Mouse (Mus musculus) MEL (cell line): ENCODE data around the gene Osbp2. TPM values are rescaled to one million over a fixed set of nuclear protein-coding genes. Genes with fewer than 3 reads are reported as not detected.

Source experiments
- DNase-seq: peaks from one replicate; pipeline ENCODE4 v3.0.0; 2011; ENCODE audit warnings: low read depth, low spot score
- H3K27ac ChIP-seq: 2 replicates; pipeline ENCODE4 v1.5.1; 2012; ENCODE audit warnings: low read depth, mild to moderate bottlenecking, control low read depth, low read length, moderate library complexity; ENCODE audit not compliant: control insufficient read depth
- H3K27me3 ChIP-seq, 2 experiments: fragments of 150-350 bp in 1 of 2; sonication (generic) in 1 of 2; 2 replicates each; pipeline ENCODE4 v1.6.1; 2012; ENCODE audit warnings: low read length in 2 of 2, mild to moderate bottlenecking in 2 of 2, improper control_type of control experiment in 1 of 2, moderate library complexity in 1 of 2; ENCODE audit not compliant: insufficient read depth in 2 of 2, control insufficient read depth in 1 of 2
- H3K36me3 ChIP-seq, 2 experiments: 2 replicates each; pipeline ENCODE4 v1.6.1; 2012 to 2014; ENCODE audit warnings: low read length in 2 of 2, improper control_type of control experiment in 1 of 2, inconsistent platforms in 1 of 2, mild to moderate bottlenecking in 1 of 2; ENCODE audit not compliant: insufficient read depth in 2 of 2, control insufficient read depth in 1 of 2
- H3K4me1 ChIP-seq, 2 experiments: fragments of 150-350 bp in 1 of 2; sonication (generic) in 1 of 2; 2 replicates each; pipeline ENCODE4 v1.6.1; 2012; ENCODE audit warnings: low read length in 2 of 2, improper control_type of control experiment in 1 of 2, mild to moderate bottlenecking in 1 of 2; ENCODE audit not compliant: insufficient read depth in 2 of 2, control insufficient read depth in 1 of 2
- H3K4me3 ChIP-seq, 2 experiments: fragments of 150-350 bp in 1 of 2; sonication (generic) in 1 of 2; 2 replicates each; pipeline ENCODE4 v1.5.1; 2012; ENCODE audit warnings: low read depth in 2 of 2, low read length in 2 of 2, mild to moderate bottlenecking in 2 of 2, moderate library complexity in 2 of 2, control low read depth in 1 of 2, improper control_type of control experiment in 1 of 2; ENCODE audit not compliant: control insufficient read depth in 1 of 2, insufficient read depth in 1 of 2
- H3K79me2 ChIP-seq: 2 replicates; pipeline ENCODE4 v1.6.1; 2012; ENCODE audit warnings: mild to moderate bottlenecking, low read length, moderate library complexity; ENCODE audit not compliant: control insufficient read depth, poor library complexity, insufficient read depth
- H3K9ac ChIP-seq: 2 replicates; pipeline ENCODE4 v1.6.1; 2012; ENCODE audit warnings: low read depth, mild to moderate bottlenecking, control low read depth, low read length, moderate library complexity; ENCODE audit not compliant: control insufficient read depth, poor library complexity, severe bottlenecking
- H3K9me3 ChIP-seq: fragments of 150-350 bp; sonication (generic); replicated peaks from 2 replicates; pipeline ENCODE4 v1.6.1; 2012; ENCODE audit warnings: mild to moderate bottlenecking, low read length, improper control_type of control experiment, moderate library complexity; ENCODE audit not compliant: insufficient read depth
- CTCF ChIP-seq, 3 experiments: IDR thresholded peaks in 2 of 3; conservative IDR thresholded peaks in 1 of 3; 2 replicates each; pipeline ENCODE4 v1.5.1; 2011 to 2012; ENCODE audit warnings: low read length in 3 of 3, low read depth in 2 of 3, mild to moderate bottlenecking in 2 of 3, improper control_type of control experiment in 1 of 3, inconsistent platforms in 1 of 3, mixed read lengths in 1 of 3, moderate library complexity in 1 of 3; ENCODE audit not compliant: control insufficient read depth in 1 of 3, insufficient read depth in 1 of 3, poor library complexity in 1 of 3, severe bottlenecking in 1 of 3
- E2F4 ChIP-seq: IDR thresholded peaks from 2 replicates; pipeline ENCODE4 v1.6.1; 2011; ENCODE audit warnings: low read depth, low read length, improper control_type of control experiment, borderline replicate concordance
- ELF1 ChIP-seq: IDR thresholded peaks from 2 replicates; pipeline ENCODE4 v1.6.1; 2014; ENCODE audit warnings: low read depth, mild to moderate bottlenecking, inconsistent platforms, low read length, improper control_type of control experiment, moderate library complexity
- GABPA ChIP-seq: IDR thresholded peaks from 2 replicates; pipeline ENCODE4 v1.6.1; 2012; ENCODE audit warnings: low read depth, mild to moderate bottlenecking, inconsistent platforms, low read length, improper control_type of control experiment, moderate library complexity
- GATA1 ChIP-seq: IDR thresholded peaks from 2 replicates; pipeline ENCODE4 v1.6.1; 2011; ENCODE audit warnings: low read depth, low read length, improper control_type of control experiment
- JUND ChIP-seq: IDR thresholded peaks from 2 replicates; pipeline ENCODE4 v1.6.1; 2011; ENCODE audit warnings: low read depth, mild to moderate bottlenecking, improper control_type of control experiment, low read length
- KAT2A ChIP-seq: conservative IDR thresholded peaks from 2 replicates; pipeline ENCODE4 v1.6.1; 2012; ENCODE audit warnings: low read depth, low read length, improper control_type of control experiment, inconsistent platforms
- MAZ ChIP-seq: IDR thresholded peaks from 2 replicates; pipeline ENCODE4 v1.6.1; 2012; ENCODE audit warnings: low read depth, mild to moderate bottlenecking, inconsistent platforms, low read length, improper control_type of control experiment
- MYC ChIP-seq: IDR thresholded peaks from 2 replicates; pipeline ENCODE4 v1.6.1; 2011; ENCODE audit warnings: low read depth, mild to moderate bottlenecking, low read length, improper control_type of control experiment, moderate library complexity
- NRF1 ChIP-seq: IDR thresholded peaks from 2 replicates; pipeline ENCODE4 v1.6.1; 2014; ENCODE audit warnings: low read depth, mild to moderate bottlenecking, inconsistent platforms, low read length, improper control_type of control experiment, moderate library complexity; ENCODE audit not compliant: poor library complexity, insufficient read depth, severe bottlenecking
- POLR2A ChIP-seq, 2 experiments: IDR thresholded peaks; 2 replicates each; pipeline ENCODE4 v1.6.1; 2011 to 2012; ENCODE audit warnings: low read length in 2 of 2, mild to moderate bottlenecking in 2 of 2, control low read depth in 1 of 2, improper control_type of control experiment in 1 of 2, low read depth in 1 of 2, moderate library complexity in 1 of 2; ENCODE audit not compliant: control insufficient read depth in 1 of 2, insufficient read depth in 1 of 2, poor library complexity in 1 of 2
- RCOR1 ChIP-seq: IDR thresholded peaks from 2 replicates; pipeline ENCODE4 v1.6.1; 2012; ENCODE audit warnings: low read depth, mild to moderate bottlenecking, inconsistent platforms, low read length, improper control_type of control experiment
- SIN3A ChIP-seq: IDR thresholded peaks from 2 replicates; pipeline ENCODE4 v1.6.1; 2012; ENCODE audit warnings: low read length, improper control_type of control experiment, inconsistent platforms
- UBTF ChIP-seq: IDR thresholded peaks from 2 replicates; pipeline ENCODE4 v1.6.1; 2012; ENCODE audit warnings: low read depth, mild to moderate bottlenecking, inconsistent platforms, low read length, improper control_type of control experiment, moderate library complexity, borderline replicate concordance; ENCODE audit not compliant: insufficient read depth
- USF2 ChIP-seq, 2 experiments: IDR thresholded peaks; 2 replicates each; pipeline ENCODE4 v1.6.1; 2011 to 2012; ENCODE audit warnings: improper control_type of control experiment in 2 of 2, low read length in 2 of 2, borderline replicate concordance in 1 of 2, inconsistent platforms in 1 of 2, low read depth in 1 of 2, mild to moderate bottlenecking in 1 of 2; ENCODE audit not compliant: insufficient read depth in 1 of 2
- ZC3H11A ChIP-seq: IDR thresholded peaks from 2 replicates; pipeline ENCODE4 v1.6.1; 2012; ENCODE audit warnings: low read depth, mild to moderate bottlenecking, inconsistent platforms, low read length, improper control_type of control experiment
- ZKSCAN1 ChIP-seq: IDR thresholded peaks from 2 replicates; pipeline ENCODE4 v1.6.1; 2012; ENCODE audit warnings: low read depth, mild to moderate bottlenecking, inconsistent platforms, low read length, improper control_type of control experiment, moderate library complexity
- ZNF384 ChIP-seq: IDR thresholded peaks from 2 replicates; pipeline ENCODE4 v1.6.1; 2012; ENCODE audit warnings: low read depth, mild to moderate bottlenecking, inconsistent platforms, low read length, improper control_type of control experiment
- polyA plus RNA-seq, 2 experiments: library from polyadenylated mRNA; stranded (reverse) in 1 of 2; unstranded in 1 of 2; fragments of >175 nt in 1 of 2; fragments of >200 nt in 1 of 2; gene quantifications; 2 replicates each; pipeline versions ENCODE4 v1.2.1 to v1.2.4; 2012; ENCODE audit warnings: low replicate concordance in 2 of 2, low read depth in 1 of 2; ENCODE audit not compliant: insufficient read length in 2 of 2, insufficient read depth in 1 of 2, missing spikeins in 1 of 2
- total RNA-seq: library from RNA; depleted of rRNA; stranded (reverse); fragments of 300-350 nt; gene quantifications from 2 replicates; pipeline ENCODE4 v1.2.3, GENCODE M21; 2012

Gene Osbp2
- total and polyA plus RNA-seq, 3 experiments: 0.04 TPM; not detected in 2

DNA sequence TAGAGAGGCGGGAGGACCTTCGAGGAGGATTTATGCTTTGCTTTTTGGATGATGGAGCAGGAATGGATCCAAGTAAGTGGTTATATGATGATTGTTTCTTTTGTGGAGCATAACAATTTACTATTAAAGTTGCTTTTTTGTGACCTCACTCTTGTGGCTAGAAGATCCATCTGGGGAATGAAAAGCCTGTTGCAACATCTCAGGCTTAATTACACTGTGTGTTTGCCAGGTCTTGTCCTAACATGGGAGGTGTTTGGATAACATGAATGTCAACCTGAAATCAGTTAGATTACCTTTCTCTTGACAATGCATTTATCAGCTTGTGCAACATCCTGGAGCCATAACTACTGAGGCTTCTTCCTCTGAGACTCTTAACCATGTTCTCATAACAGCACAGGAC, 194.9 kb downstream of the Osbp2 start:
- no peaks in the 10 kb centered on the region for H3K27me3 ChIP-seq
- no peaks in the 10 kb centered on the region for H3K9me3 ChIP-seq
- no peak overlapping the region for H3K9ac ChIP-seq
- TF ChIP-seq CTCF (IDR thresholded peaks at IDR 0.05 in 2 of 3, conservative IDR thresholded peaks at IDR 0.05 in 1 of 3; ENCODE audit: control insufficient read depth in 1 of 3, insufficient read depth in 1 of 3, low read depth in 2 of 3, low read length in 3 of 3, poor library complexity in 1 of 3, severe bottlenecking in 1 of 3): no peak
- no peak for TF ChIP-seq ZKSCAN1
- no peak for TF ChIP-seq POLR2A (IDR thresholded peaks at IDR 0.05; ENCODE audit: control insufficient read depth in 1 of 2, insufficient read depth in 1 of 2, low read depth in 1 of 2, low read length in 2 of 2, poor library complexity in 1 of 2)
- TF ChIP-seq ELF1: no peak
- TF ChIP-seq GATA1: no peak
- no peak for TF ChIP-seq USF2 (IDR thresholded peaks at IDR 0.05; ENCODE audit: borderline replicate concordance in 1 of 2, insufficient read depth in 1 of 2, low read depth in 1 of 2, low read length in 2 of 2)
- no peak for TF ChIP-seq KAT2A
- no peak for TF ChIP-seq ZC3H11A
- no peak for TF ChIP-seq E2F4
- no peak for TF ChIP-seq NRF1
- no peak for TF ChIP-seq UBTF
- H3K4me3 ChIP-seq: no peak overlapping the region
- no peak for DNase-seq
- H3K4me1 ChIP-seq: no peaks in the 10 kb centered on the region
- no peak overlapping the region for H3K27ac ChIP-seq
- peaks cover 0 to 6% of the 10 kb centered on the region in 2 experiments; a peak in 2 of 4 replicates for H3K36me3 ChIP-seq
- H3K79me2 ChIP-seq: no peaks in the 10 kb centered on the region

DNA sequence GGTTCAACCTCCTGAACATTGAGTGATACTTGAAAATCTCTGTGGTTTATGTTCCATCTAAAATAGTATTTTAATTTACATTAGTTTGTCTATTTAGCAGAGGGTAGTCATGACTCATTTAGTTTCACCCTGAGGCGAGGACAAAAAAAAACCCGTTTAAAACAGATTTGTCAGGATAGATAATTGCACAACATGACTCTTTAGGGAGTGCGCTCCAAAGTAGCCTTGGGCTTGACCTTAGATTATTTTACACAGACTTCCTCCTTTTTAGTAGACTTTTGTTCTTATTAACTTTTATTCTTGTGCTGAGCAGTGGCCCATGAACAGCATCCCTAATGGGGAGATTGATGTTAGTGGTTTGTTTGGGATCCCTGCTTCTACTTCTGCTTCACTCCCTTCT, 196.2 kb downstream of the Osbp2 start:
- no peak overlapping the region for H3K27ac ChIP-seq
- H3K4me1 ChIP-seq: no peaks in the 10 kb centered on the region
- H3K36me3 ChIP-seq: peaks cover 0 to 9% of the 10 kb centered on the region in 2 experiments; a peak in 2 of 4 replicates
- H3K4me3 ChIP-seq: no peak overlapping the region
- TF ChIP-seq ELF1 (no peak), KAT2A (no peak), USF2 (IDR thresholded peaks at IDR 0.05; ENCODE audit: borderline replicate concordance in 1 of 2, insufficient read depth in 1 of 2, low read depth in 1 of 2, low read length in 2 of 2) (no peak), RCOR1 (no peak), SIN3A (no peak), ZC3H11A (no peak), MYC (no peak), GABPA (no peak), ZNF384 (no peak), JUND (no peak), MAZ (no peak)
- H3K9me3 ChIP-seq: no peaks in the 10 kb centered on the region
- H3K27me3 ChIP-seq: no peaks in the 10 kb centered on the region
- no peak for DNase-seq
- H3K79me2 ChIP-seq: no peaks in the 10 kb centered on the region
- H3K9ac ChIP-seq: no peak overlapping the region
